Mouse (Mus musculus) bone marrow, adult 2 months (tissue): ENCODE results near the gene Rasa3. TPM values are rescaled to one million over a fixed set of nuclear protein-coding genes. Genes with fewer than 3 reads are reported as not detected.

ENCODE experiments used
- H3K27ac ChIP-seq: fragments of 200-500 bp; 2 replicates; pipeline ENCODE4 v1.5.1; 2012; ENCODE audit warnings: low read depth, mild to moderate bottlenecking, control low read depth, inconsistent platforms, low read length; ENCODE audit not compliant: control insufficient read depth, poor library complexity, insufficient read depth
- H3K4me1 ChIP-seq: fragments of 200-500 bp; 2 replicates; pipeline ENCODE4 v1.6.1; 2011; ENCODE audit warnings: low read length; ENCODE audit not compliant: control insufficient read depth, insufficient read depth
- H3K4me3 ChIP-seq: fragments of 200-500 bp; replicated peaks from 2 replicates; pipeline ENCODE3; 2011; ENCODE audit warnings: mild to moderate bottlenecking, low read depth, low read length, control low read depth; ENCODE audit not compliant: control insufficient read depth
- CTCF ChIP-seq: fragments of 200-500 bp; IDR thresholded peaks from 2 replicates; pipeline ENCODE4 v1.5.1; 2011; ENCODE audit warnings: low read length, control low read depth; ENCODE audit not compliant: control insufficient read depth, insufficient read depth
- POLR2A ChIP-seq: fragments of 200-500 bp; IDR thresholded peaks from 2 replicates; pipeline ENCODE4 v1.6.1; 2011; ENCODE audit warnings: low read depth, mild to moderate bottlenecking, control low read depth, low read length, borderline replicate concordance; ENCODE audit not compliant: control insufficient read depth
- WGBS: fragments of 180-500 bp; shearing (Covaris S2); methylation state at CpG from one replicate; pipeline ENCODE4 v1.1.7; 2018; 5-methylcytosine and 5-hydroxymethylcytosine counted together
- polyA plus RNA-seq: library from polyadenylated mRNA; stranded (reverse); fragments of >200 nt; gene quantifications from 2 replicates; pipeline ENCODE4 v1.2.4, GENCODE M21; 2011; ENCODE audit warnings: low replicate concordance; ENCODE audit not compliant: missing spikeins, insufficient read depth, insufficient read length

Gene Rasa3
- polyA plus RNA-seq, 1 experiment = 136 TPM

- WGBS = 75% methylated on average over 6 of the region's 6 CpGs
- TF ChIP-seq POLR2A (no peak), CTCF (no peak)
- H3K4me3 ChIP-seq = no peak overlapping the region
- H3K27ac ChIP-seq = no peak overlapping the region
- H3K4me1 ChIP-seq = no peaks in the 10 kb centered on the region; the same call in 1 of the 2 replicates
Measured at GRCm38 (mm10) chr8:13633107-13633506, 44.3 kb downstream of the Rasa3 start.

GRCm38 (mm10) chr8:13632309-13632708, 45.1 kb downstream of the Rasa3 start:
- H3K4me1 ChIP-seq = peaks cover 2% of the 10 kb centered on the region; the same call in 1 of the 2 replicates
- TF ChIP-seq POLR2A = no peak
- TF ChIP-seq CTCF = no peak
- H3K27ac ChIP-seq = no peak overlapping the region
- WGBS = 47% methylated on average over 6 of the region's 6 CpGs
- H3K4me3 ChIP-seq = no peak overlapping the region

- WGBS = 78% methylated on average over 4 of the region's 4 CpGs
- H3K4me3 ChIP-seq = no peak overlapping the region
- peaks cover 2% of the 10 kb centered on the region; the same call in 1 of the 2 replicates for H3K4me1 ChIP-seq
- TF ChIP-seq POLR2A = no peak
- no peak for TF ChIP-seq CTCF
- H3K27ac ChIP-seq = no peak overlapping the region
Measured at GRCm38 (mm10) chr8:13630754-13631153, 46.6 kb downstream of the Rasa3 start.

GRCm38 (mm10) chr8:13630171-13630570, 47.2 kb downstream of the Rasa3 start:
- WGBS = 86% methylated on average over 5 of the region's 5 CpGs
- TF ChIP-seq CTCF = no peak
- no peak for TF ChIP-seq POLR2A
- no peak overlapping the region for H3K4me3 ChIP-seq
- no peak overlapping the region for H3K27ac ChIP-seq
- H3K4me1 ChIP-seq = peaks cover 2% of the 10 kb centered on the region; the same call in 1 of the 2 replicates

GRCm38 (mm10) chr8:13629351-13630090, 47.9 kb downstream of the Rasa3 start:
- H3K4me3 ChIP-seq = no peak overlapping the region
- H3K27ac ChIP-seq = no peak overlapping the region
- 83% methylated on average over 10 of the region's 10 CpGs for whole genome bisulfite sequencing
- H3K4me1 ChIP-seq = peaks cover 2% of the 10 kb centered on the region; the same call in 1 of the 2 replicates
- TF ChIP-seq CTCF (no peak), POLR2A (no peak)

- WGBS = 70% methylated on average over 9 of the region's 9 CpGs
- no peak for TF ChIP-seq CTCF
- TF ChIP-seq POLR2A = no peak
- 0 out of 2 replicates have a peak overlapping the region, but pooled peaks have one; percentile 20 for H3K27ac ChIP-seq
- H3K4me3 ChIP-seq = no peak overlapping the region
- H3K4me1 ChIP-seq = peaks cover 2% of the 10 kb centered on the region; the same call in 1 of the 2 replicates
Measured at GRCm38 (mm10) chr8:13628067-13628466, 49.3 kb downstream of the Rasa3 start.

- Histone ChIP-seq H3K4me1 (peaks cover 2% of the 10 kb centered on the region; the same call in 1 of the 2 replicates), H3K4me3 (no peak overlapping the region), H3K27ac (peak overlapping the region; percentile 29; the same call in 1 of the 2 replicates)
- WGBS = 62% methylated on average over 5 of the region's 5 CpGs
- TF ChIP-seq POLR2A = no peak
- TF ChIP-seq CTCF = no peak
Measured at GRCm38 (mm10) chr8:13627591-13627990, 49.8 kb downstream of the Rasa3 start.

GRCm38 (mm10) chr8:13626114-13626513, 51.3 kb downstream of the Rasa3 start:
- peaks cover 2% of the 10 kb centered on the region; the same call in 1 of the 2 replicates for H3K4me1 ChIP-seq
- TF ChIP-seq CTCF = no peak
- TF ChIP-seq POLR2A = no peak
- H3K4me3 ChIP-seq = no peak overlapping the region
- WGBS = 87% methylated on average over 10 of the region's 10 CpGs
- no peak overlapping the region for H3K27ac ChIP-seq
